Mouse (Mus musculus) liver, embryonic 14.5 days (tissue): ENCODE results near the gene Nckipsd.

Experiments
- CTCF ChIP-seq: IDR thresholded peaks from 2 replicates; pipeline ENCODE4 v1.5.1; 2016; ENCODE audit warnings: antibody characterized with exemption, low read depth, control low read depth
- EP300 ChIP-seq: IDR thresholded peaks from 2 replicates; pipeline ENCODE4 v1.6.1; 2016; ENCODE audit warnings: antibody characterized with exemption, low read depth

- no peak for TF ChIP-seq CTCF
- TF ChIP-seq EP300, result no peak
Measured at GRCm38 (mm10) chr9:108858792-108859527, 50.8 kb downstream of the Nckipsd start.
